Mouse (Mus musculus) granulocyte monocyte progenitor cell, adult 5-6 weeks (primary cell): ENCODE measurements around the gene Prss32. TPM values are rescaled to one million over a fixed set of nuclear protein-coding genes. Genes with fewer than 3 reads are reported as not detected.

Source experiments
- ATAC-seq: replicated peaks from 2 replicates; pipeline ENCODE4 v1.8.0; 2016; ENCODE audit warnings: mild to moderate bottlenecking, moderate TSS enrichment, inconsistent platforms; ENCODE audit not compliant: poor library complexity, severe bottlenecking
- total RNA-seq, 2 experiments: library from RNA; stranded (forward) in 1 of 2; stranded (reverse) in 1 of 2; fragments of 200-712, 200-1000 nt in 1 of 2; fragments of >200 nt in 1 of 2; fragmentation: Nextera tagmentation in 1 of 2; gene quantifications; 2 replicates each; pipeline ENCODE4 v1.2.3; 2014 to 2017

Gene Prss32
- not detected in 2 replicates for total RNA-seq (2014; fragmentation: Nextera tagmentation)
- total RNA-seq (2017), result not detected in 2 replicates

GRCm38 (mm10) chr17:23843812-23844273 lies at the start of gene Prss32, which contains the start of gene Prss41:
Gene Prss32, plus strand, starts transcription at chr17:23843855.
Gene Prss41, minus strand, starts transcription at chr17:23844172.
- peak; percentile 60 for ATAC-seq

GRCm38 (mm10) chr17:23795323-23795722 lies 48.3 kb upstream of the Prss32 start:
- ATAC-seq, result no peak

DNA sequence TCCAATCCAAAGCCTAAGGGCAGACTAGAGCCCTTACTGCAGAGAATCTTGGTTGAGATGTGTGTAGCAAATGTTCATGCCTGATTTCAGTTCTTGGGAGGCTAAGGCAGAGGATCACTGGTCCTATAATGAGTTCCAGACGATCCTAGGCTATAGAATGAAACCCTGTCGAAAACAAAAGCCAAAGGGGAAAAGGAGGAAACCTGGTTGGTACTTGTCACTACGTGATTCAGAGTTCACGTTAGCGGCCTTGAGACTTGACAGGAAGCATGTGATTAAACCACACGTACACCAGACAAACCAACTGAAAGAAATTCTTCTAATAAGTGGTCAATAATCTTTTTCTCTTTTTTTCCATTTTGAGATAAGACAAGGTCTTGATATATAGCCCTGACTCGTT lies 46.3 kb upstream of the Prss32 start:
- ATAC-seq, result peak; percentile 35; the same call in 1 of the 2 replicates

DNA sequence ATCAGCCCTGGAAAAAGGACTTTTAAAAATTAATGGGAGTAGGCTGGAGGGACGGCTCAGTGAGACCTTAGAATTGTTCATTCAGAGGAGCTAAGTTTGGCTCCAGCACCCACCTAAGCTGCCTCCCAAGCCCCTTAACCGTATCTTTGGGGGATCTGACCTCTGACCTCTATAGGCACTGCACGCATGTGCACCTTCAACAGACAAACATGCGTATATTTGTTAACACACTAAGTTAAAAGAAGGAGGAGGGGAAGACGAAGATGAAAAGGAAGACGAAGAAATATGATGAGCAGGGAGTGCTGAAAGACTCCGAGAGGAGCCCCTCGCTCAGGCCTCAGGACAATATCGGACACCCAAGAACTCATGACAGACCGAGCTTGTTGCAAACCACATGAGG lies 42.0 kb upstream of the Prss32 start:
- no peak for ATAC-seq

DNA sequence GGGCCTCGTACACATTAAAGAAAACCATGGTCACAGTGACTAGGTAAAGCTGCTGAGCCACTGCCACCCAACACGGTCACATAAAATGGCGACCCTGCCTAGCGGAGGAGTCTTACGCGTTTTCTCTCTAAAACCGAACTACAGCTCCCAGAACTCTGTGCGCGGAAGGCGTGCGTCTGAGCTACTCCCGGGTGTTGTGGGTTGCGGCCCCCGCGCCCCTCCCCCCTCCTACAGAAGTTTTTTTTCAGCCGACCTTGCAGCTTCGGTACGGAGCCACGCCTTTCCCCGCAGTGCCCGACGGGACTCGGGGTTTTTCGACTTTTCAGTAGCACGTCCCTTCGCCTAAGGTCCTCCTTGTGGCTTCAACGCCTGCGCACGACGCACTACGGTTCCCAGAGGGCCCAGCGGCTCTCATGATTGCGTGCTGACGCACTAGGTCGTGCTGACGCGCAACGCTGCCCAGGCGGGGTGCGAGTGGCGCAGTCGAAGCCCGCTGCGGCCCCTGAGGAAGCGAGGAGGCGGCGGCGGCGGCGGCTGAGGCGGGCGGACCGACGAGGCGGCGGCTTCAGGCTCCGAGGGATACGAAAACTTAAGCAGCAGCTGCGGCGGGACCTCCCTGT lies 40.8 kb upstream of the Prss32 start:
- peak; percentile 89 for ATAC-seq

- ATAC-seq, result peak; percentile 31
Observed at GRCm38 (mm10) chr17:23803366-23804041, 40.2 kb upstream of the Prss32 start.

GRCm38 (mm10) chr17:23804426-23805085 lies 39.1 kb upstream of the Prss32 start:
- ATAC-seq, result no peak

GRCm38 (mm10) chr17:23806867-23807266 lies 36.8 kb upstream of the Prss32 start:
- 0 out of 2 replicates have a peak, but pooled peaks have one; percentile 5 for ATAC-seq

GRCm38 (mm10) chr17:23807918-23808317 lies 35.7 kb upstream of the Prss32 start:
- ATAC-seq, result no peak

DNA sequence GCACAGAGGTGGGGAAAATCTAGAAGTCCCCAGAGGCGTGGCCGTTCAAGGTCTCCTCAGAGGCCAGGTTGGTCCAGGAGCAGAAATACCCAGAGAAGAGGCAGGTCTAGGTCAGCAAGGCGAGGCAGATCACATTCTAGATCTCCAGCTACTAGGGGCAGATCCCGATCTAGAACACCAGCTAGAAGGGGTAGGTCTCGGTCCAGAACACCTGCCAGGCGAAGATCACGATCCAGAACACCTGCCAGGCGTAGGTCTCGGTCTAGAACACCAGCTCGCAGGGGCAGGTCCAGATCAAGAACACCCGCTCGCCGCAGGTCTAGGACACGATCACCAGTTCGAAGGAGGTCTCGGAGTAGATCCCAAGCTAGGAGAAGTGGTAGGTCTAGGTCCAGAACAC lies 28.0 kb upstream of the Prss32 start:
- ATAC-seq, result no peak

- no peak for ATAC-seq
Observed at GRCm38 (mm10) chr17:23818579-23818978, 25.1 kb upstream of the Prss32 start.

DNA sequence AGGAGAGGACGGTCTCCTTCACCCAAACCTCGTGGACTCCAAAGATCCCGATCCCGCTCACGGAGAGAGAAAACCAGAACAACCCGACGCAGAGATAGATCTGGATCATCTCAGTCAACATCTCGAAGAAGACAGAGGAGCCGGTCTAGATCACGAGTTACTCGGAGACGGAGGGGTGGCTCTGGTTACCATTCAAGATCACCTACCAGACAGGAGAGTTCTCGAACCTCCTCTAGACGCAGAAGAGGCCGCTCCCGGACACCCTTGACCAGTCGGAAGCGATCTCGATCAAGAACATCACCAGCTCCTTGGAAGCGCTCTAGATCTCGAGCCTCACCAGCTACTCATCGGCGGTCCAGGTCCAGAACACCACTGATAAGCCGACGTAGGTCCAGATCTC lies 24.4 kb upstream of the Prss32 start:
- ATAC-seq, result no peak

- ATAC-seq, result no peak
Observed at GRCm38 (mm10) chr17:23820731-23821130, 22.9 kb upstream of the Prss32 start.

GRCm38 (mm10) chr17:23822094-23822493 lies 21.6 kb upstream of the Prss32 start:
- ATAC-seq, result no peak

DNA sequence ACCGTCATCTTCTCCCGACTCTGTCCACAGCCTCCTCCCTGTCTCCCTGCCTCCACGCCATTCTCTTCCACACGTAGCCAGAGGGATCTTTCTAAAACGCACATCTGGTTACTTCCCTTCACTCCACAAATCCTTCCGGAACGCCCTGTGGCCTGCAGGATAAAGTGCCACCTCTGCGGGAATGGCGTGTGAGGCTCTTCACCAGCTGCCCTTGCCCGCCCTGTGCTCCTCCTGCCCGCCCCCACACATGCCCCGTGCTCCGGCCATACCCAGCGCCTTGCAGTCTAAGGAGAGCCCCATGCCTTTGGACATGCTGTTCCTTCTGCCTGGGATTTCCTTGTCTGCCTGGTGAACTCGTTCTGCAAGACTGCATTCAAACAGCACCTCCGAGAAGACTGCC lies 20.6 kb upstream of the Prss32 start:
- no peak for ATAC-seq

GRCm38 (mm10) chr17:23823614-23824013 lies 20.0 kb upstream of the Prss32 start:
- no peak for ATAC-seq

DNA sequence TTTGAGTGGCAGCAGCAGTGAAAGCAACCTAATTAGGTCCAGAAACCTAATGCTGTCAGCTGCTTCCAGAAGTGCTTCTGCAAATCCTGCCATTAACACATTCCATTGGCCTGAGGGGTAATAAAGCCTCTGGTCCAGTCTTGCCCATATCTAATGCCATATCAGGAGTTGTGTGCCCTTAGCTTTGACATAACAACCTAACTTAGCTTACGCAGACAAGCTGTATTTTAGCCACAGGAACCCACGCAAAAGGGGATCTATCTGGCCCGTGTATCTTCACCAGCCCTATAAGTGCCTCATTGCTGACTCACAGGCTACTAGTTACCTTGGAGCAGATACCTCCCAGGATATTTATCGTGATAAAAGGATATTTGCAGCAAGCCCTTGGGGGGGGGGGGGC lies 18.1 kb upstream of the Prss32 start:
- ATAC-seq, result no peak

- ATAC-seq, result peak; percentile 45
Observed at GRCm38 (mm10) chr17:23828271-23829001, 15.2 kb upstream of the Prss32 start.

DNA sequence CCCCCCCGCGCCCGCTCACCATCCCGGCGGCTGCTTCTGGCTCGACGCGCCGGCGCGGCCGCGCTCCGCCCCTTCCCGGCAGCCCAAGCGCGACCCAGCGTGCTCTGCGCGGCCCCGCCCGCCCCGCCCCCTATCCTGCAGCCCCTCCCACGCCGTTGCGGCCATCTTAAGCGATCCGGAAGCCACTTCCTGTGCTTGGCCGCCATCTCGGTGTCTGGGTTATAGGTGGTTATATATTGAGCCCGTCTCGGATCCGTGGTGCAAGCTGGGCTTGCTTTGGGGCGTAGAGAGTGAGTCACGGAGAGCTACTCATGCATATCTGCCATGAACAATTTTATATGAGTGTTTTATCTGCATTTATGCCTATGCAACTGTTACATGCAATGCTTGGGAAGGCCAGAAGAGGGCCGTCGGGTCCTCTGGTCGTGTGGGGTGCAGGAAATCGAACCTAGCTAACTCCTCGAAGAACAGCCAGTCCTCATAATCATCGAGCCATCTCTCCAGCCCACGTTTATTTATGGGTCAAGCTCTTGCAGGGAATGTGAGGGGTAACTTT lies 14.5 kb upstream of the Prss32 start, which contains the start of gene Elob:
Gene Elob, minus strand, starts transcription at position 73 of the 556 bp plus-strand sequence.
- peak; percentile 82 for ATAC-seq

GRCm38 (mm10) chr17:23831201-23831600 lies 12.5 kb upstream of the Prss32 start:
- ATAC-seq, result no peak
